Mouse (Mus musculus) embryo, embryonic 10 days (tissue): Measurements from ENCODE around the gene Irak3.

Source experiments
- DNase-seq: peaks from one replicate; pipeline ENCODE4 v3.0.0-alpha.2; 2015; ENCODE audit warnings: low spot score

Gene Irak3

GRCm38 (mm10) chr10:120097564-120097963 is 104.4 kb downstream of the Irak3 start:
- no peak for DNase-seq

GRCm38 (mm10) chr10:120095716-120096115 is 106.2 kb downstream of the Irak3 start:
- no peak for DNase-seq

GRCm38 (mm10) chr10:120095136-120095535 is 106.8 kb downstream of the Irak3 start:
- DNase-seq: peak; percentile 55

- no peak for DNase-seq
These were observed 109.4 kb downstream of the Irak3 start for GRCm38 (mm10) chr10:120092548-120092947.
